14 mouse cellular contexts compared by ENCODE assay signal in the genomic region with DNA sequence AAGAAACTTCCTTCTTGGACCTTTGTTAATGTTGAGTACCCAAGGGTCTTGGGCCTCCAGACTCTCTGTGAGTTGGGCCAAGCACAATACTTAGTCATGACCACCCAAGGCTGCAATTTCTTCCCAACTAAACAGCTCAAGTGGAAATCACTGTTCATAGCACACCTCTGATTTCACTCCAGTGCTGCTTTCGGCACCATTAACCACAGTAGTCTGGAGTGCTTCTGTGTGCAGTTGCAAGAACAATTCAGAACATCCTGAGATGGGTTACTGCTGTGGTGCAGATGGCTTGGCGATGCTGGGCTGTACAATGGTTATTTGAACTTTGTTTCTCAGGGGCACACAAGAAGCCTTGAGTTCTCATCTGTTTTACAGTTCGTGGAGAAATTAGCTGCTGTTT.
"Had no signal": no experiment of that assay in that cellular context is flagged by ENCODE, and none has a peak within 500 bp of the region (broad histone marks: within the 10 kb centered on the region; RNA-seq: fewer than 3 reads in every experiment).

No protein-coding gene starts in this region.

- H3K9me3 ChIP-seq: liver, embryonic 12.5 days; liver, embryonic 15.5 days; lung, embryonic 15.5 days; neural tube, embryonic 12.5 days; neural tube, embryonic 15.5 days; stomach, embryonic 15.5 days had no signal

- H3K4me2 ChIP-seq: liver, embryonic 12.5 days; liver, embryonic 15.5 days; lung, embryonic 15.5 days; midbrain, embryonic 11.5 days; neural tube, embryonic 12.5 days; neural tube, embryonic 15.5 days; stomach, embryonic 15.5 days had no signal

- H3K4me1 ChIP-seq: liver, embryonic 12.5 days; liver, embryonic 15.5 days; neural tube, embryonic 12.5 days had no signal

- ATAC-seq: liver, embryonic 12.5 days had no signal

- H3K36me3 ChIP-seq: liver, embryonic 12.5 days; liver, embryonic 15.5 days; lung, embryonic 15.5 days; neural tube, embryonic 12.5 days; neural tube, embryonic 15.5 days; stomach, embryonic 15.5 days had no signal

- H3K4me3 ChIP-seq: liver, embryonic 12.5 days; liver, embryonic 15.5 days; lung, embryonic 15.5 days; neural tube, embryonic 12.5 days; neural tube, embryonic 15.5 days; stomach, embryonic 15.5 days had no signal

- DNase-seq: kidney, adult 18-20 months; kidney, adult 9 months; kidney, postnatal 25 days; spleen, adult 18-20 months; thymus, adult 18-20 months; thymus, postnatal 4 days had no signal

- H3K27me3 ChIP-seq: liver, embryonic 12.5 days; liver, embryonic 15.5 days; lung, embryonic 15.5 days; neural tube, embryonic 12.5 days; neural tube, embryonic 15.5 days; stomach, embryonic 15.5 days had no signal

- H3K27ac ChIP-seq: kidney, postnatal 0 days; liver, embryonic 12.5 days; liver, embryonic 15.5 days; lung, embryonic 15.5 days; neural tube, embryonic 12.5 days; neural tube, embryonic 15.5 days; stomach, embryonic 15.5 days had no signal

- H3K9ac ChIP-seq: liver, embryonic 12.5 days; liver, embryonic 15.5 days; lung, embryonic 15.5 days; neural tube, embryonic 12.5 days; neural tube, embryonic 15.5 days; stomach, embryonic 15.5 days had no signal
